Mouse (Mus musculus): ENCODE measurements around the gene Dclre1c.

Dclre1c gene

GRCm38 (mm10) chr2:3475746-3476251 is 51.9 kb downstream of the Dclre1c start:
- peak in 1 of 2 experiments; percentile 7 for DNase-seq

GRCm38 (mm10) chr2:3480239-3480638 is 56.3 kb downstream of the Dclre1c start:
- no peak for DNase-seq

- DNase-seq, result no peak
These were observed 65.9 kb downstream of the Dclre1c start for GRCm38 (mm10) chr2:3489816-3490215.

GRCm38 (mm10) chr2:3493833-3494409 is 70.0 kb downstream of the Dclre1c start:
- no peak for DNase-seq

- DNase-seq, result no peak
These were observed 75.6 kb downstream of the Dclre1c start for GRCm38 (mm10) chr2:3499543-3499942.

GRCm38 (mm10) chr2:3500886-3501285 is 77.0 kb downstream of the Dclre1c start:
- no peak for DNase-seq

- DNase-seq, result peak; percentile 4 to 5
These were observed 88.1 kb downstream of the Dclre1c start for GRCm38 (mm10) chr2:3512076-3512475.

- DNase-seq, result peak; percentile 97 to 98
These were observed 88.9 kb downstream of the Dclre1c start, which contains the start of the genes Gm45902, Hspa14 and Cdnf for GRCm38 (mm10) chr2:3512552-3513454. Gm45902 (minus strand) TSS chr2:3512790. Hspa14 (minus strand) TSS chr2:3512814. Cdnf (plus strand) TSS chr2:3513030.
